Mouse (Mus musculus) kidney, adult 10 weeks (tissue): ENCODE results near the gene E130308A19Rik. TPM values are rescaled to one million over a fixed set of nuclear protein-coding genes. Genes with fewer than 3 reads are reported as not detected.

Source experiments
- polyA plus RNA-seq: library from polyadenylated mRNA; stranded (reverse); fragments of 350-450 nt; fragmentation: Illumina TruSeq; extraction: RNeasy Lipid Tissue Mini Kit (QIAGEN cat#74804); gene quantifications from one replicate; pipeline ENCODE4 v1.2.3, GENCODE M21; 2014; ENCODE audit warnings: low read depth, low replicate concordance

The E130308A19Rik gene
- polyA plus RNA-seq = 6.2 TPM

DNA sequence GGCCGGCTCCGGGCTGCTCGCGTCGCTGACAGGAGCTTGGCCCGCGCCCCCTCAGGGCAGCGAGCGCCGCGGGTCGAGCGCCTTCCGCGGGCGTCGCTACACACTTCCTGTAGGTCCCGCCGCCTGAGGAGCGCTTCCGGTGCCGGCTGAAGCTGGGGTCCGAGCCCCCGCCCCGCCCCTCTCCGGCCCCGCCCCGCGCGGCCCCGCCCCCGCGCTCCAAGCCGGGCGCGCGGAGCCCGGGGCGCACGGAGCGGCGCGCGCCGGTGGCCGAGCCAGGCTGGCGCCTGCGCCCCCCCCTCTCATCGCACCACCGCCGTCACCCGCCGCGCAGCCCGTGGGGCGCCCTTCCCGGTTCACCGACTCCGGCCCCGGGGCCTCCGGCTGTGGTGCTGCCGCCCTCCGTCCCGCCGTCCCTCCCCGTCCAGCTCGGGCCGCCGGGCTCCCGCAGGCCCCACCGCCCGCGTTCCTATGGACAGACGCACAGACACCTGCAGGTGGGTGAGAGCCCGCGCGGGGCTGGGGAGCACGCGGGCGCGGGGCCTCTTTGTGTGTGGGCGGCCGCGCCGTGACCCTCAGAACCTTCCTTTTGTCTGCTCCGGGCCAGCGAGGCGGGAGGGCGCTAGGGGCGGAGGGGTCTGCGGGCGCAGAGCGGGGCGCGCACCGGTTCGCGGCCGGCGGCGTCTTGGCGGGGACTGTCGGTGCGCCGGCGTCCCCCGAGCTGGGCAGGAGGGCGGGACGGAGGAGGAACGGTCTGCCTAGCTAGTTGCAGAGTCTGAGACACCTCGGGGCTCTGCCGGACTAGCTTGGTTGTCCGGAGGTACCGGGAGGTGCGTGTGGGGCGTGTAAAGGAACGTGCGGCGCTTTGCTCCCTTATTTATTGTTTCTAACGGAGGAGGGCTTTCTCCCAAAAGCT lies at the start of gene E130308A19Rik:
E130308A19Rik (plus strand) TSS at position 214 of the 913 bp plus-strand sequence.

DNA sequence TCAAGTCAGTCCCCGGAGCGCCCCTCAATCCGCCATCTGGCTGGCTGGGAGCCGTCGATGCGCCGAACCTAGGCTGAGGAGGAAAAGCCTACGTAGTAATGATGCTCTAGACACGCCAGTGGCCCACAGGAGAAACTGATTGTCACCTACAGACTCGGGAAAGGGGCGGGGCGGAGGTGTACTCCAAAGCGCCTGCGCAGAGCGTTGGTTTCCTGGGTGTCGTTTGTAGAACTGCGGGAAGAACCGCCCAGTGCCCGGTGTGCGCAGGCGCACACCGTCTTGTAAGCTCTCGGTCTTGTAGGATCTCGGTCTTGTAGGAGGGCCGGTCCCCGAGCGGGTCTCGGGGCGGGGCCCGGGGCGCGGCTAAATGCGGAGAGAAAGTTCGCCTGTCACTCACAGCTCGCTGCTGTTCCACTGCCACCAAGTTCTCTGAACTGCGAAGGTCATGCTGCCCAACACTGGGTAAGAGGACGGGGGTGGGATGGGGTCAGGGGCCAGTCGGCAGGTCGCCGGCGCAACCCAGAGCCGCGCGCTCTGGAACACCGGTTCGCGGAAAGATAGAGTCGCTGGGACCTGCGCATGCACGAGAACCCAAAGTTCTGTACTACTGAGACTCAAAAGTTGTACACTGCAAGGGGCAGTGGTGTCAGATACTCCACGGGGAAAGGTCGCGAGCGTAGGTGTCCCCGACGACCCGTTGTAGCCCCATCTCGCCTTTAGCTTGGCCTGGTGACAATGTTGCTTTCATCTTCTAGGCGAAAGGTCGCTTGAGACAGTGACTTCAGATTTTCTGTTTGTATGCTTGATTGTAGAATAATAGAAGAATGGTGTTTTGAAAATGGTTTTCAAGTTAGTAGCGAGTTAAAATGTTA lies 44.5 kb upstream of the E130308A19Rik start, which contains the start of gene Hsdl2:
Hsdl2 (plus strand) TSS at position 250 of the 872 bp plus-strand sequence.

DNA sequence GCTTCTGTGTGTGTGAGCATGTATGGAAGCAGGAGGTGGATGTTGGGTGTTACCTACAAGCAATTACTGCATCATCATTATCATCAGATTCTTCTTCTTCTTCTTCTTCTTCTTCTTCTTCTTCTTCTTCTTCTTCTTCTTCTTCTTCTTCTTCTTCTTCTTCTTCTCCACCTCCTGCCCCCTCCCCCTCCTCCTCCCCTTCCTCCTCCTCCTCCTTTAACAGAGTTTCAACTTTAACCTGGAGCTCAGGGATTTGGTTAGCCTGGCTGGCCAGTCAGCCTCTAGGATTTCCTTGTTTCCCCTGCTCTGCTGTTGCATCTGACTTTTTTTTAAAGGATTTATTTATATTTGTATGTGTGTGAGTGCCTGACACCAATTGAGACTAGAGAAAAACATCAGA lies 175.5 kb downstream of the E130308A19Rik start, which contains the start of gene Inip:
Inip (minus strand) TSS at position 101 of the 400 bp plus-strand sequence.

DNA sequence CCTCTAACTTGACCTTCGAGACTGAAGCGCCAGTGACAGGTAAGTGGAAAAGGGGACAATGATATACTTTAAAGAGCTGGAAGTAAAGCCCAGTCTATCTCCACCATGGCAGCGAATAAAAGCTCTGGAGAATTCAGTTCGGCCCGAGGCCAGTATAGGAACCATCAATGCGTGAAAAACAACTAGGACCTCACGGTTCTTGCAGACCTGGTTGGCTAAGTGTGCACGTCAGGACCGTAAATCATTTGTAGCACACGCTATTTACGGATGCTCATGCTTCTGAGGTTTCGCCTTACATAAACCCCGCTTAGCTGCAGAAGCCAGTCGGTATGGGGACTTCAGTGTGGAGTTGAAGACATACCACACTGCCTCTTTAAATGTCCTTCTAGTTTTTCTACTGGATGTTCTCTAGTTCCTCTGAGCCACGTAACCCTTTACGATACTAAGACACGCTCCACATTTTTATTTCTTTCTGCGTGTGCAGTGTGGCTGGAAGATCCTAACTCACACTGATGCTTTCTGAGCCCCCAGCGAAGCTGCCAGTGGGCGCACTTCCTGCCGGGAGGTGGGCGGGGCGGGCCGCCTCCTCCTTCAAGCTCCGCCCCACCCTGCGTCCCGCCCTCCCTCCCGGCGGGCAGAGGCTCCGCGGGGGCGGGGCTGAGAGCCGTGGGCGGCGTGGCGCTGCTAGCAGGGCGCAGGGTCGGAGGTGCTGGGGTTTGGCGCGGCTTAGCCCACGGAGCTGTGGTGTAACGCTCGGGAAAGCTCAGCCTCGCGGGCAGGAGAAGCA lies 179.4 kb downstream of the E130308A19Rik start, which contains the start of gene Snx30:
Snx30 (plus strand) TSS at position 660 of the 787 bp plus-strand sequence.

Other genes starting within 250 kb of the E130308A19Rik start
- gene Susd1, start 187.6 kb upstream of the E130308A19Rik start, polyA plus RNA-seq = 13.7 TPM
- 134 TPM for gene Ptbp3, start 76.8 kb upstream of the E130308A19Rik start, polyA plus RNA-seq
- 187 TPM for gene Hsdl2, start 44.6 kb upstream of the E130308A19Rik start, polyA plus RNA-seq
- 20.5 TPM for gene Inip, start 175.4 kb downstream of the E130308A19Rik start, polyA plus RNA-seq
- gene Snx30, start 179.6 kb downstream of the E130308A19Rik start, polyA plus RNA-seq = 8.9 TPM